In the genomic region with DNA sequence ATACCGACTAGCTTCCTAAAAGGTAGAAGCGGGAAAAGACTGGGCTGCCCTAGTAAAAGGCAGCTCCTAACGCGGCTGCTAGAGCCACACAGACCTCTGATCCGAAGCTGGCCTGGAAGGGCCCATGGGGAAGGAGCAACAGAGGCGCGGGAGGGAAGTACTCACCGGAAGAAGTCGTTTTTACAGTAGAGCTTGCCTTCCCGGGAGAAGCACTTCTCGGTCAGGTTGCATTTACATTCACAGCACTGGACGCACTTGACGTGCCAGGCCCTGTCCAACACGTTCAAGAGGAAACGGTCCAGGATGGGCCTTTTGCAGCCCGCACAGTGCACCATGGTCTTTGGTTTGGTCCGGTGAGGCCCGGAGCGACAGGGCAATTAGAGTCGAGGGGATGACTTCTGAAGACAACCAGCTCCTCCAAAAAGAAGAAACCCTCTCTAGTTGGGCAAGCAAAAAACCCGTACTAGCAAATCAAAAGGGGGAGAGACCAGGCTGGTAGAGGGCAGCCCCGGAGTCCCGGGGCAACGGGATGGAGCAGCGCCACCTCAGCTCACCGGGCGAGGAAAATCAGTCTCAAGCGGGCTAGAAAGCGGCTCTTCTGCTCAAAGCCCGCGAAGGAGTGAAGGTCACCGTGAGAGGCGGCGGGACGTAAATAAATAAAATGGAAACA, we compare ENCODE assay signal across 7 mouse cellular contexts. TPM values are rescaled to one million over a fixed set of nuclear protein-coding genes. Genes with fewer than 3 reads are reported as not detected.
DNase-seq lines count a peak whose midpoint lies in the region; ATAC-seq lines count a peak whose summit lies in the region.

No protein-coding gene starts in this region.

- H3K9ac ChIP-seq in forebrain, embryonic 13.5 days = peak overlapping the region; percentile 55
- peak overlapping the region; percentile 71 for H3K9ac ChIP-seq in kidney, embryonic 15.5 days
- peak overlapping the region; percentile 87 for H3K9ac ChIP-seq in neural tube, embryonic 12.5 days

- peak overlapping the region; percentile 46 for H3K4me3 ChIP-seq in forebrain, embryonic 13.5 days
- H3K4me3 ChIP-seq in kidney, embryonic 15.5 days (replicated peaks) = peak overlapping the region; percentile 63
- H3K4me3 ChIP-seq in neural tube, embryonic 12.5 days = peak overlapping the region; percentile 55

- peaks cover 41% of the 10 kb centered on the region for H3K4me1 ChIP-seq in forebrain, embryonic 13.5 days
- H3K4me1 ChIP-seq in kidney, embryonic 15.5 days = peaks cover 62% of the 10 kb centered on the region
- peaks cover 8% of the 10 kb centered on the region for H3K4me1 ChIP-seq in neural tube, embryonic 12.5 days

- DNase-seq in thymus, postnatal 4 days = peak; percentile 15
- no peak for DNase-seq in thymus, postnatal 10 days (ENCODE audit: low spot score in 2 of 2)
- DNase-seq in thymus, postnatal 0 days (ENCODE audit: low spot score) = no peak
- no peak for DNase-seq in layer of hippocampus, adult 9-11 months

- H3K36me3 ChIP-seq in forebrain, embryonic 13.5 days (ENCODE audit: poor library complexity, severe bottlenecking) = no peaks in the 10 kb centered on the region
- H3K36me3 ChIP-seq in kidney, embryonic 15.5 days = no peaks in the 10 kb centered on the region
- no peaks in the 10 kb centered on the region for H3K36me3 ChIP-seq in neural tube, embryonic 12.5 days

- WGBS in forebrain, embryonic 13.5 days = under 1% methylated on average over 35 of the region's 35 CpGs
- under 1% methylated on average over 35 of the region's 35 CpGs for WGBS in kidney, embryonic 15.5 days
- under 1% methylated on average over 35 of the region's 35 CpGs for WGBS in neural tube, embryonic 12.5 days

- peak overlapping the region; percentile 70 for H3K4me2 ChIP-seq in forebrain, embryonic 13.5 days
- peak overlapping the region; percentile 82 for H3K4me2 ChIP-seq in kidney, embryonic 15.5 days
- peak overlapping the region; percentile 71 for H3K4me2 ChIP-seq in neural tube, embryonic 12.5 days (replicated peaks)

- H3K9me3 ChIP-seq in forebrain, embryonic 13.5 days (replicated peaks) = no peaks in the 10 kb centered on the region
- H3K9me3 ChIP-seq in kidney, embryonic 15.5 days (replicated peaks) = no peaks in the 10 kb centered on the region
- no peaks in the 10 kb centered on the region for H3K9me3 ChIP-seq in neural tube, embryonic 12.5 days

- H3K27me3 ChIP-seq in forebrain, embryonic 13.5 days = peaks cover 100% of the 10 kb centered on the region
- H3K27me3 ChIP-seq in kidney, embryonic 15.5 days = peaks cover 100% of the 10 kb centered on the region
- peaks cover 97% of the 10 kb centered on the region for H3K27me3 ChIP-seq in neural tube, embryonic 12.5 days (replicated peaks)

- ATAC-seq in forebrain, embryonic 13.5 days = no peak
- no peak for ATAC-seq in kidney, embryonic 15.5 days (replicated peaks; ENCODE audit: low FRiP score)
- ATAC-seq in neural tube, embryonic 12.5 days (ENCODE audit: low FRiP score, low read depth) = no peak

- no peak overlapping the region for H3K27ac ChIP-seq in forebrain, embryonic 13.5 days
- peak overlapping the region; percentile 91 for H3K27ac ChIP-seq in kidney, embryonic 15.5 days
- peak overlapping the region; percentile 70; the same call in 1 of the 2 replicates for H3K27ac ChIP-seq in neural tube, embryonic 12.5 days

RNA-seq across cellular contexts. Expression of a gene that starts 1.4 kb away (rescaled TPM):
- polyA plus RNA-seq in forebrain, embryonic 13.5 days (2015; fragmentation: Nextera tagmentation; extraction: Ambion mirVana) = 7.6 and 8.2 TPM in 2 replicates
- polyA plus RNA-seq in kidney, embryonic 15.5 days (2015; fragmentation: Nextera tagmentation; extraction: Ambion mirVana) = 36.0 and 37.3 TPM in 2 replicates
- polyA plus RNA-seq in neural tube, embryonic 12.5 days (2016; fragmentation: Nextera tagmentation; extraction: Ambion mirVana) = 68.4 and 70.3 TPM in 2 replicates
- polyA plus RNA-seq in thymus, postnatal 0 days (2015; fragmentation: Nextera tagmentation; extraction: Ambion mirVana) = 0.10 TPM in 1 of 2 replicates, not detected in the other

RNA-seq across cellular contexts. Expression of a gene that starts 10.7 kb away (rescaled TPM):
- polyA plus RNA-seq in forebrain, embryonic 13.5 days (2015; fragmentation: Nextera tagmentation; extraction: Ambion mirVana) = 51.4 and 53.4 TPM in 2 replicates
- 59.8 and 60.4 TPM in 2 replicates for polyA plus RNA-seq in kidney, embryonic 15.5 days (2015; fragmentation: Nextera tagmentation; extraction: Ambion mirVana)
- 53.3 and 56.7 TPM in 2 replicates for polyA plus RNA-seq in neural tube, embryonic 12.5 days (2016; fragmentation: Nextera tagmentation; extraction: Ambion mirVana)
- polyA plus RNA-seq in thymus, postnatal 0 days (2015; fragmentation: Nextera tagmentation; extraction: Ambion mirVana) = 51.8 and 54.5 TPM in 2 replicates
